Mouse (Mus musculus) lung, embryonic 14.5 days (tissue): ENCODE results near the gene Pxdn. TPM values are rescaled to one million over a fixed set of nuclear protein-coding genes. Genes with fewer than 3 reads are reported as not detected.
A peak's percentile ranks its signal among the peaks of the same experiment; 100 is the strongest.

Source experiments
- ATAC-seq: fragments of 200-750 bp; cut with Nextera tagmentation; 2 replicates; pipeline ENCODE4 v1.8.0; 2017; ENCODE audit warnings: mild to moderate bottlenecking, moderate TSS enrichment, moderate library complexity; ENCODE audit not compliant: insufficient read depth
- DNase-seq: peaks from one replicate; pipeline ENCODE4 v3.0.0-alpha.2; 2015
- H3K27ac ChIP-seq: fragments of 300-500 bp; sonication (generic); 2 replicates; pipeline ENCODE4 v1.5.1; 2014; ENCODE audit warnings: low read depth, mild to moderate bottlenecking, moderate library complexity
- H3K27me3 ChIP-seq: fragments of 300-500 bp; sonication (generic); 2 replicates; pipeline ENCODE4 v1.6.1; 2014; ENCODE audit warnings: low read length, control low read depth; ENCODE audit not compliant: insufficient read depth
- H3K36me3 ChIP-seq: fragments of 300-500 bp; sonication (generic); 2 replicates; pipeline ENCODE4 v1.6.1; 2014; ENCODE audit warnings: control low read depth; ENCODE audit not compliant: insufficient read depth
- H3K4me1 ChIP-seq: fragments of 300-500 bp; sonication (generic); 2 replicates; pipeline ENCODE4 v1.6.1; 2014; ENCODE audit warnings: antibody characterized with exemption, control low read depth; ENCODE audit not compliant: insufficient read depth
- H3K4me2 ChIP-seq: fragments of 300-500 bp; sonication (generic); 2 replicates; pipeline ENCODE4 v1.6.1; 2014; ENCODE audit warnings: mild to moderate bottlenecking
- H3K4me3 ChIP-seq: fragments of 300-500 bp; sonication (generic); 2 replicates; pipeline ENCODE4 v1.5.1; 2014; ENCODE audit warnings: low read depth, low read length
- H3K9ac ChIP-seq: fragments of 300-500 bp; sonication (generic); 2 replicates; pipeline ENCODE4 v1.6.1; 2014
- H3K9me3 ChIP-seq: fragments of 300-500 bp; sonication (generic); 2 replicates; pipeline ENCODE4 v1.6.1; 2016; ENCODE audit warnings: low read depth, low read length, control low read depth
- CTCF ChIP-seq: IDR thresholded peaks from 2 replicates; pipeline ENCODE4 v1.5.1; 2016; ENCODE audit warnings: antibody characterized with exemption, low read depth
- WGBS: fragments of 180-500 bp; shearing (Covaris S2); extraction: QIAGEN DNeasy Blood & Tissue Kit; methylation state at CpG from one replicate; pipeline ENCODE4 v1.1.7; 2014; 5-methylcytosine and 5-hydroxymethylcytosine counted together
- polyA plus RNA-seq: library from polyadenylated mRNA; unstranded; fragments of >200 nt; fragmentation: Nextera tagmentation; extraction: Ambion mirVana; gene quantifications from 2 replicates; pipeline ENCODE4 v1.2.1, GENCODE M21; 2014

Pxdn gene
- polyA plus RNA-seq, 1 experiment from 2014 or later, result 144 TPM

DNA sequence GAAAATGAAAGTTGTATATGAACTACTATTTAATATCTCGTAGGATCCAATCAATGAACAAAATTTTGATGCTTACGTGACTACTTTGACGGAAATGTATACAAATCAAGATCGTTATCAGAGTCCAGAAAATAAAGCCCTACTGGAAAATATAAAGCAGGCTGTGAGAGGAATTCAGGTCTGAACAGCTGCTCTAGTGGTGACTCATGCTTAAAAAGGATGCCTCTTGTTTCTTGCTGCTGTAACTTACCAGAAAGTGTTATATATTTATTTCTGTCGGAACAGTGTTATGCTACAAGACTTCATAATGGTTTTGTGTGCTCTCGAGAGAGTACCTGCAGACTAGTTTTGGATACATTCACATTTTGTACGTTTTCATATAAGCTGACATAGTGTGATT, 17.1 kb upstream of the Pxdn start:
- ATAC-seq, result no peak
- Histone ChIP-seq H3K9me3 (no peaks in the 10 kb centered on the region), H3K4me3 (no peak overlapping the region), H3K4me1 (no peaks in the 10 kb centered on the region), H3K27ac (no peak overlapping the region), H3K9ac (no peak overlapping the region), H3K36me3 (no peaks in the 10 kb centered on the region), H3K4me2 (no peak overlapping the region), H3K27me3 (no peaks in the 10 kb centered on the region)
- 61% methylated on average over 7 of the region's 7 CpGs for WGBS
- no peak for TF ChIP-seq CTCF
- no peak for DNase-seq

GRCm38 (mm10) chr12:29921481-29921880, 15.9 kb upstream of the Pxdn start:
- no peak overlapping the region for H3K9ac ChIP-seq
- no peaks in the 10 kb centered on the region for H3K4me1 ChIP-seq
- no peaks in the 10 kb centered on the region for H3K36me3 ChIP-seq
- no peak overlapping the region for H3K4me3 ChIP-seq
- no peak overlapping the region for H3K4me2 ChIP-seq
- H3K27ac ChIP-seq, result no peak overlapping the region
- WGBS, result 75% methylated on average over 11 of the region's 11 CpGs
- no peak for TF ChIP-seq CTCF
- no peaks in the 10 kb centered on the region for H3K9me3 ChIP-seq
- H3K27me3 ChIP-seq, result no peaks in the 10 kb centered on the region
- DNase-seq (no peak), ATAC-seq (no peak)

- ATAC-seq (no peak), DNase-seq (peak; percentile 80)
- Histone ChIP-seq H3K4me3 (no peak overlapping the region), H3K4me1 (no peaks in the 10 kb centered on the region), H3K27me3 (no peaks in the 10 kb centered on the region), H3K36me3 (no peaks in the 10 kb centered on the region), H3K27ac (no peak overlapping the region), H3K4me2 (no peak overlapping the region), H3K9me3 (no peaks in the 10 kb centered on the region), H3K9ac (no peak overlapping the region)
- WGBS, result 31% methylated on average over 3 of the region's 3 CpGs
- peak; percentile 82 for TF ChIP-seq CTCF
These were observed 10.5 kb upstream of the Pxdn start for GRCm38 (mm10) chr12:29926896-29927295.

GRCm38 (mm10) chr12:29930591-29930990, 6.8 kb upstream of the Pxdn start:
- no peak for TF ChIP-seq CTCF
- DNase-seq (no peak), ATAC-seq (no peak)
- Histone ChIP-seq H3K4me1 (no peaks in the 10 kb centered on the region), H3K4me2 (no peak overlapping the region), H3K9me3 (no peaks in the 10 kb centered on the region), H3K9ac (no peak overlapping the region), H3K36me3 (no peaks in the 10 kb centered on the region), H3K4me3 (no peak overlapping the region), H3K27me3 (no peaks in the 10 kb centered on the region), H3K27ac (no peak overlapping the region)
- 58% methylated on average over 1 of the region's 1 CpGs for WGBS

DNA sequence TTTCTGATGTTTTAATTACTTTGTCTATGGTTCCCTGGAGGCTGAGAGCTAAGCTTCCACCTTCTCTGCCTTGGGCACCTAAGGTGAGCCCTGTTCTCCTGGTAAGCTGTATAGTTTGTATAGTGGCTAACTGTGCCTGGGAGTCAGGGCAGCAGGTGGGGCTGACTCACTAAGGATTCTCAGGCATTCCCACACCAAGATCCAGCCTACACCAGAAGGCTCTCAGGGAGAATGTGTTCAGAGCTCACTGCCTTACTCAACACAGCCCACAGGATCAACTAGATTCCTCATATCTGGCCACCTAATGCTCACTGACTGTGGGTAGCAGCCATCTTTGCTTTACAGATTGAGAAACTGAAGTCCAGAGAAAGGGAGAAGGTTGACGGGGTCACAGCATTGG, 4.5 kb upstream of the Pxdn start:
- no peak for TF ChIP-seq CTCF
- WGBS, result 82% methylated on average over 1 of the region's 1 CpGs
- no peaks in the 10 kb centered on the region for H3K27me3 ChIP-seq
- no peak overlapping the region for H3K27ac ChIP-seq
- H3K4me3 ChIP-seq, result no peak overlapping the region
- H3K4me1 ChIP-seq, result 0 out of 2 replicates have a peak, but pooled peaks cover 5% of the 10 kb centered on the region
- DNase-seq, result no peak
- no peak overlapping the region for H3K4me2 ChIP-seq
- no peaks in the 10 kb centered on the region for H3K36me3 ChIP-seq
- no peak overlapping the region for H3K9ac ChIP-seq
- ATAC-seq, result no peak
- no peaks in the 10 kb centered on the region for H3K9me3 ChIP-seq

DNA sequence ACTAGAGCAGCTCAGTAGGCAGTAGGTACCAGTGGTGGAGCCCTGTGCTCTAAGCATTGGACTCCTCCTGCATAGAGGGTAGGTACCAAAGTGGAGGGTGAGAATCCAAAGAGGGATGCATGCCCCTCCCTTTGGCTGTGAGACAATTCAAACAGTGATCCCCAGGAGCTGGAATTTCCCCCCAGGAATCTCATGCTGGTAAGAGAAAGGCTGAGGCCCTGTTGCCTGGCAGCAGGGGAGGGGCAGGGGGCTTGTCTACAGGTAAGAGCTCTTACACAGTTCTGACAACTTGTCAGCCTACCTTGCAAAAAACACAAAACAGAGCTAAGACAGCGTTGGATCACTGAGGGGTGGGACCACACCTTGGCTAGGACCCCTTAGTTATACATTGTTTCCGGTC, 3.9 kb upstream of the Pxdn start:
- no peak for DNase-seq
- H3K9me3 ChIP-seq, result no peaks in the 10 kb centered on the region
- no peak for TF ChIP-seq CTCF

DNA sequence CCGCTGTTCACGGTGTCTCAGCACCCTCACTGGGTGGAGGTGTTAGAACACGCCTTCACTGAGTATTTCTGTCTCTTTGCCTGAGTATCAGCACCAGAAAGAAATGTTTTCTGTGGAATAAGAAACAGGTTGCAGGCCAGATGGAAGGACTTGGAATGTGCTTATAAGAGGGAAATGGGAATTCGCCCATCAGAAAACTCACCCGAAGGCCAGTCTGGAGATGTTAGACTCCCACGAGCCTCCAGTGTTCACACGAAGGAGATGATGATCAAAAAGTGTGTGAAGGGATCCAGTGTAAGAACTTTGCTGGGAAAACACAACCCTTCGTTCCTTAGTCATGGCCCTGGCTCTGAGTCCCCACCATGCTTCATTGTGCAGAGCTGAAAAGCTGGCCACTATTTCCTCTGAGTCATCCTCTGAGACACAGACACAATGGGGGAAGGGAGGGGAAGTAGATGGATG, 3.3 kb upstream of the Pxdn start:
- H3K4me3 ChIP-seq, result no peak overlapping the region
- ATAC-seq (no peak), DNase-seq (peak; percentile 42)
- no peak overlapping the region for H3K27ac ChIP-seq
- 64% methylated on average over 8 of the region's 8 CpGs for WGBS
- 0 out of 2 replicates have a peak, but pooled peaks cover 5% of the 10 kb centered on the region for H3K4me1 ChIP-seq
- no peaks in the 10 kb centered on the region for H3K27me3 ChIP-seq
- H3K9me3 ChIP-seq, result no peaks in the 10 kb centered on the region
- no peak overlapping the region for H3K9ac ChIP-seq
- H3K36me3 ChIP-seq, result no peaks in the 10 kb centered on the region
- no peak for TF ChIP-seq CTCF
- H3K4me2 ChIP-seq, result no peak overlapping the region

More for the DNA sequence above, 3.9 kb upstream of the Pxdn start:
- 0 out of 2 replicates have a peak, but pooled peaks cover 5% of the 10 kb centered on the region for H3K4me1 ChIP-seq
- H3K9ac ChIP-seq, result no peak overlapping the region
- H3K27ac ChIP-seq, result no peak overlapping the region
- 58% methylated on average over 2 of the region's 2 CpGs for WGBS
- no peak for ATAC-seq
- H3K4me3 ChIP-seq, result no peak overlapping the region
- H3K27me3 ChIP-seq, result no peaks in the 10 kb centered on the region
- H3K4me2 ChIP-seq, result no peak overlapping the region
- H3K36me3 ChIP-seq, result no peaks in the 10 kb centered on the region
